Mouse (Mus musculus) small intestine, adult 10 weeks (tissue): Measurements from ENCODE around the gene Gltpd2. TPM values are rescaled to one million over a fixed set of nuclear protein-coding genes. Genes with fewer than 3 reads are reported as not detected.

Source experiments
- polyA plus RNA-seq: library from polyadenylated mRNA; stranded (reverse); fragments of 350-450 nt; fragmentation: Illumina TruSeq; extraction: RNeasy Lipid Tissue Mini Kit (QIAGEN cat#74804); gene quantifications from one replicate; pipeline ENCODE4 v1.2.3, GENCODE M21; 2014; ENCODE audit warnings: low replicate concordance

The Gltpd2 gene
- not detected for polyA plus RNA-seq

GRCm38 (mm10) chr11:70518923-70519322, at the start of gene Gltpd2:
Gene Gltpd2 (plus strand): TSS chr11:70519196.

GRCm38 (mm10) chr11:70504970-70505369, 14.0 kb upstream of the Gltpd2 start, which contains the start of gene Tm4sf5:
Gene Tm4sf5 (plus strand): TSS chr11:70505244.

GRCm38 (mm10) chr11:70514288-70514687, 4.7 kb upstream of the Gltpd2 start, which contains the start of gene Vmo1:
Gene Vmo1 (minus strand): TSS chr11:70514616.

GRCm38 (mm10) chr11:70525184-70525678, 6.2 kb downstream of the Gltpd2 start, which contains the start of gene Psmb6:
Gene Psmb6 (plus strand): TSS chr11:70525367.

GRCm38 (mm10) chr11:70532839-70533238, 13.8 kb downstream of the Gltpd2 start, which contains the start of gene Gm40193:
Gene Gm40193 (minus strand): TSS chr11:70532939.

GRCm38 (mm10) chr11:70539877-70540587, 21.0 kb downstream of the Gltpd2 start, which contains the start of gene Pld2:
Gene Pld2 (plus strand): TSS chr11:70540064.

GRCm38 (mm10) chr11:70562287-70562994, 43.4 kb downstream of the Gltpd2 start, which contains the start of gene Mink1:
Gene Mink1 (plus strand): TSS chr11:70562881.

Other genes with a start within 250 kb of the Gltpd2 start
- not detected for gene Alox12e, start 196.6 kb upstream of the Gltpd2 start, polyA plus RNA-seq
- gene Alox15, start 167.2 kb upstream of the Gltpd2 start, polyA plus RNA-seq, result 1.5 TPM
- 4.5 TPM for gene Pelp1, start 109.2 kb upstream of the Gltpd2 start, polyA plus RNA-seq
- 0.41 TPM for gene Arrb2, start 86.6 kb upstream of the Gltpd2 start, polyA plus RNA-seq
- gene Med11, start 67.3 kb upstream of the Gltpd2 start, polyA plus RNA-seq, result 5.4 TPM
- gene Zmynd15, start 59.8 kb upstream of the Gltpd2 start, polyA plus RNA-seq, result 0.78 TPM
- 16.5 TPM for gene Cxcl16, start 59.2 kb upstream of the Gltpd2 start, polyA plus RNA-seq
- 293 TPM for gene Tm4sf5, start 14.0 kb upstream of the Gltpd2 start, polyA plus RNA-seq
- not detected for gene Vmo1, start 4.6 kb upstream of the Gltpd2 start, polyA plus RNA-seq
- gene Psmb6, start 6.2 kb downstream of the Gltpd2 start, polyA plus RNA-seq, result 13.2 TPM
- not detected for gene Gm40193, start 13.7 kb downstream of the Gltpd2 start, polyA plus RNA-seq
- gene Pld2, start 20.9 kb downstream of the Gltpd2 start, polyA plus RNA-seq, result 1.3 TPM
- 1.6 TPM for gene Mink1, start 43.7 kb downstream of the Gltpd2 start, polyA plus RNA-seq
- not detected for gene 4930544D05Rik, start 96.7 kb downstream of the Gltpd2 start, polyA plus RNA-seq
- gene Chrne, start 100.0 kb downstream of the Gltpd2 start, polyA plus RNA-seq, result not detected
- not detected for gene Gp1ba, start 119.9 kb downstream of the Gltpd2 start, polyA plus RNA-seq
- 43.6 TPM for gene Rnf167, start 128.0 kb downstream of the Gltpd2 start, polyA plus RNA-seq
- gene Slc25a11, start 128.3 kb downstream of the Gltpd2 start, polyA plus RNA-seq, result 31.8 TPM
- 99.8 TPM for gene Pfn1, start 135.4 kb downstream of the Gltpd2 start, polyA plus RNA-seq
- gene Eno3, start 138.0 kb downstream of the Gltpd2 start, polyA plus RNA-seq, result 0.74 TPM
- 11.3 TPM for gene Spag7, start 150.2 kb downstream of the Gltpd2 start, polyA plus RNA-seq
- 0.85 TPM for gene Camta2, start 168.9 kb downstream of the Gltpd2 start, polyA plus RNA-seq
- gene Inca1, start 181.0 kb downstream of the Gltpd2 start, polyA plus RNA-seq, result not detected
- 14.5 TPM for gene Kif1c, start 181.4 kb downstream of the Gltpd2 start, polyA plus RNA-seq
- 1.6 TPM for gene Zfp3, start 245.0 kb downstream of the Gltpd2 start, polyA plus RNA-seq